Mouse (Mus musculus) cerebellum, adult 9-10 months (tissue): ENCODE measurements at regions not wholly inside any gene's neighbourhood (a gene's known extent, or its start where the extent isn't known, plus 50 kb on each side); places are given as distances from the start of the nearest gene placed in this dataset.
A peak's percentile ranks its signal among the peaks of the same experiment; 100 is the strongest.
"Not testable (repeated sequence)": the region's sequence is repeated elsewhere in the genome, so short reads cannot be mapped to it uniquely, and the experiment has no call there.

Experiments used
- DNase-seq: peaks from one replicate; pipeline ENCODE4 v3.0.0; 2022

- DNase-seq, result no peak
These were observed 176.6 kb downstream of the Cartpt start for GRCm38 (mm10) chr13:99724245-99724644.

DNA sequence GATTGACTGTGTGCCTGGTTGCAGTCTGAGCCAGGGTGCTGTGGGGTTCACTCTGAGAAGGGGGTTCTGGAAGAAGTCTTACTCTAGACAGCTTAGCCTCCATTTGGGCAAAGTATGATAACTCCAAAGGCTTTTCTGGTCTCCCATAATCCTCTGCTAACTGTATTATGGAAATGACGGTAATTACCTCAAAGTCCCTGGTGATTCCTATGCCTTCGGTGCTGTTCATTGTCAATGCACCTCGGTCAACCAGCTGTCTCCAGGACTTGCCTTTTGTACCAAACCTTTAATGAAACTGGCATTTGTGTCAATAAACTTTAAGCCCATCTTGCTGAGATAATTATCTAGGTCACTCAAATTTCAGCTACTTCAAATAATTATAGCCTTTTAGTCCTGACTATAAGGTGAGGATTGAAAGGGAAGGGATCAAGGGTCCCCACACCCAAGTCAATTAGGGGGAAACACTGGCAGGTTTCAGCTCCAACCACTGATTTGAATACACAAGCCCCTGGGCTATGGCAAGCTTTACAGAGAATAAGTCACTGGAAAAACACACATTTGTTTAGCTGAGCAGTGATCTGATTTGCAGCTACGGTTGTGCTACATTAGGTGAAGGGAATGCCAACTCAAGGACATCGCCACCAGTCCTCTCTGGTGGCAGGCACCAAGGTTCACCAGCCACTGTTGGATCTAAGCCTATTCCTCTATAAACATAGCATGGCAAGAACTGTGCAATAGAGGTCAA, 177.5 kb downstream of the Cartpt start:
- DNase-seq, result no peak

- DNase-seq, result no peak
These were observed 180.3 kb downstream of the Cartpt start for GRCm38 (mm10) chr13:99720566-99720965.

DNA sequence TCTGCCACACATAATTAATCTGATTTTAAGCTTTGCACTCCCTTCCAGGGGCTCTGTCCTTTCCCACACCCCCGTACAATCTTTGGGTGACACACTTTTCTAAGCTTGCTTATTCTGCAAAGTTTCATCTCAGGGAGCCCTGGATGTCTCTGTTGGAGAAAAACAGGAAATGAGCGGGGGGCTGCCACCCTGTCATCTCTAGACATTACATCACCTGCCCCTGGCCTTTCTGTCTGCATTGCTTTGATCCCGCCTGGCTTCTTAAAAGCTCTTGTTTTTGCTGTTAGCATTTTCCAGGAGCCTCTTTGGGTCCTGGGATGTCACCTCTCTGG, 180.2 kb upstream of the Map1b start:
- DNase-seq, result no peak

DNA sequence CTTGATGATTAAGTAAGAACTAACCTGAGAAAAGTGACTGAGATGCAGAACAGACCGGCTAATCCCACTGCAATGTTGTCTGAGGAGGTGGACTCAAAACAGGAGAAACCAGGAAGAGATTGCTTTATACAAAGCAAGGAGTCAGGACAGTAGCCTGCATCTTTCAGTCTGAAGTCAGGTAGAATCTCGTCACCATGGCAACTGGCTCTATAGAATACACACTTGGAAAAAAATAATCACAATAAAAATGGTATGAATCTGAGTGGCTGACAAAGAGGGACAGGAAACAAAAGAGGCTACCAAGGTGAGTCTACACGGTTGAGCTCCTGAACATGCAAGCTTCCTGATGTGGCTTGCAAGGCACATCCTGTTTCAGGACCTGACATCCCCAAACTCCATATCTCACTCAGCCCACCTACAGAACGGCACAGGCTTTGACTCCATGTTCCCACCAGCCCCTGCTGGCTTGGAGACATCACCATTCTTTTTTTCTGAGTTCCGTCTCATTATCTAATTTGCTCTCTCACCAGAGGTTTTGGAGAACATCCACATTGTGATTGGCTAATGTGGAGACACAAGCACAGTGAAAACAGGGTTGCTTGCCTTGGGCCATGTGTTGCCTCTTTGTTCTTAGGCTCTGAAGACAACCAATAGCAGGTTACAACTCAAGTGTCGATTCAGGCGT, 179.7 kb upstream of the Map1b start:
- DNase-seq, result no peak

GRCm38 (mm10) chr13:99679934-99680333, 163.6 kb upstream of the Map1b start:
- no peak for DNase-seq

DNA sequence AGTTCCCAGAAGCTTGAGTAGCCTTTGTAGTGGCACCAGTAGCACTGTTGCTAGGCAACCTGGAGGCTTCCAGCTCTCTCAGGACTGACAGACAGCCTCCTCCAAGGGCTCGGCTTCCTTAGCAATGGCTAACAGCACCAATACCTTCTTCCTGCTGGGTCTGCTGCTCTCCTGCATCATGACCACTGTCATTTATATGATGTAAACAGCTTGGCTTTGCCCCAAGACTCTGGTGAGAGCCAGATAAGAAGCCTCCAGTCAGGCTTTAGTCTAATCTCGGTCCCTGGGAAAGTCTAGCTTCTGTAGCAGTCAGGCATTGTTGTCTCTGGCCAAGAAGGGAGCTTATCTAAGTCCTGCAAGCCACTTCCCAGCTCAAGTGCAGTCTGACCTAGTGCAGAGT, 163.1 kb upstream of the Map1b start:
- DNase-seq, result no peak

- DNase-seq, result peak; percentile 67
These were observed 160.1 kb upstream of the Map1b start for GRCm38 (mm10) chr13:99676393-99676792.

- DNase-seq, result peak; percentile 87
These were observed 159.6 kb upstream of the Map1b start for GRCm38 (mm10) chr13:99675951-99676350.

DNA sequence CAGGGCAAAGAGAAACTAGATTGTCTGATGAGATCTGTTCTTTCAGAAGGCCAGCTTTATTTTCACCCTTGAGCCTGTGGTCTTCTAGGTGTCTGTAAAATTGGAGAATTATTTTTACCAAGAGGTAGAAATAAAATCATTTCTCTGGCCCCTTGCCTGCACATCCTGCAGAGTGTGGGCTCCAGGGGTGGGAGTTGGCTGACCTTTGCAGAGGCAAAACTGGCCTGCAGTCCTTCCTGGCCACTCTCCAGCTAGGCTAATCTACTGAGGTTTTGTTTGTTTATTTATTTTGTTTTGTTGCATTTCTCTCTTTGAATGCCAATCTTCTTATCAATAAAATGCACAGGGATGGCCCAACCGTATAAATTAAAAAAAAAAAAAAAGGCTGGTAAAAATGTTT, 156.4 kb upstream of the Map1b start:
- DNase-seq, result peak; percentile 47

DNA sequence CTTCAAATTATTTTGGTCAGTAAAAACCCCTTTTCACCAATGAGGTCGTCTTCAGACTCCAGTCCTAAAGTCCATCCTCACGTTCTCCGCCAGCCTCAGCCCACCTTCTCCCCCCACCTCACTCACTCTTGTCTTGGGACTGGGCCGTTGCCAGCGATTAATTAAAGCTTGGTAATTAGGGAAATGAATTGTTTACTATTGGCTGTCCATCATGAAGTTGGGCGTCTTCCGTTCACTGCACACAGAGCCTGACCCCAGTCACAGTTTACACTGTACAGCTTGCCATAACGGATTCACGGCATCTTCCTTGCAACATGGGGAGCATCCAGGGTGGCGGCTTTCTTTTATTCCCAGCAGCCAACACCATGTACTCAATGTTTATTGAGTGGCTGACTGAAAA, 155.4 kb upstream of the Map1b start:
- DNase-seq, result no peak

- DNase-seq, result no peak
These were observed 153.7 kb upstream of the Map1b start for GRCm38 (mm10) chr13:99669987-99670534.

GRCm38 (mm10) chr13:99668613-99669012, 152.3 kb upstream of the Map1b start:
- DNase-seq, result no peak

GRCm38 (mm10) chr13:99666086-99666485, 149.7 kb upstream of the Map1b start:
- DNase-seq, result no peak

GRCm38 (mm10) chr13:99663422-99663821, 147.1 kb upstream of the Map1b start:
- DNase-seq, result not testable (repeated sequence)

DNA sequence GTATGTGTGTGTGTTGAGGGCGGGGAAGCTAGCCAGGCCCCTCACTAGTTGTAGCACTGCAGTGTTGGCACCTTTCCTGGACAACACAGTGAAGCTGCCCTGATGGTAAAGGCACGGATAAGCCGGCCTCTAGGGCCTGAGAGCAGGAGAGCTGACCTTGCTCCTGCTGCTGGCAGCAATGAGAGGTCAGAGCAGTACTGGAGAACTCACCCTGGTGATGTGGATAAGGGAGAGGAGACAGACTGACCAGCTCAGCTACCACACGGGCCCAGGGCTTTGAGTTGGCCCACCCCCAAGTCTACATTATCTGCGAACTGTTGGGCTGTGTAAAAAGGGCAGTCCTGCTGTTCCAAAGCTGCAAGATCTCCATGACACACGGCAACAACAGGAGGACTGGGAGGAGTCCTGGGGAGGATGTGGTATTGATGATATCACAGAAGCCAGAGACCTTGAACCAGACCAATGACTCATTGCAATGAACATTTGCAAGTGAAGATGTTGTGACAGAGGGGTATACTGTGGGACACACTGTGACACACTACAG, 131.4 kb upstream of the Map1b start:
- no peak for DNase-seq

DNA sequence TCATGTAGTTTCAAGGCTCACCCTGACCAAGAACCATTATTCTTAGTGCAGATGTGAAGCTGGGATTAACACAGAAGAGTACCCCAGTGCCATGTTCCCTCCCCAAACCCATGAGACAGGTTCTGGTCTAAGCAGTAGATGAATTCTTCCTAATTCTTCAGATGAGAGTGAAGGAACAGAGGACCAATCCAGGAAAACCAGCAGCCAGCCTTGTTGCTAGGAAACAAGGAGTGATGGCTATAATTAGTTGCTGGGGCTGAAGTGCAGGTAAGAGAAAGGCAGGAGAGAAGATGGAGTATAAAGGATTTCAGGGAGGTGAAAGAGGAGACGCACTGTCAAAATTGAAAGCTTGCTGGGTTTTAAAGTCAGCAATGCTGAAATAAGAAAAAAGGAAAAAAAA, 128.4 kb upstream of the Map1b start:
- no peak for DNase-seq

GRCm38 (mm10) chr13:99642811-99643210, 126.5 kb upstream of the Map1b start:
- no peak for DNase-seq

DNA sequence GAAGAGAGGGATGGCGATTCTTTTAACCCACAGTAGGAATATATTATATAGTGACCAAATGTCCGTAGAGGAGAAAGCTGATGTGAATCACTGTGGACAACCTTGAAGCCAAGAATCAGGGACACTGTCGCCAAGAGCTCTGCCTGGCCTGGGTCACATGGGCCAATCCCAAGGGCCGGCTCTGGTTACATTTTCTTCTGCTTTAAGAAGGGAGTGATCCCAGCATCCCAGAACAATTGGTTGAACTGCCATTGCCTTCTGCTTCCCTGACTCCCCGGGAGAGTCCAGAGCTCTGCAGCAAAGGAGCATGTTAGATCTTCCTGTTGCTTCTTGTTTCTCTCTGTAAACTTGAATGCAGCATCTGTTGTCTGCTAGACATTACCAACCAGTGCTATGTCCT, 126.0 kb upstream of the Map1b start:
- DNase-seq, result peak; percentile 65

- peak; percentile 92 for DNase-seq
These were observed 125.2 kb upstream of the Map1b start for GRCm38 (mm10) chr13:99641386-99642165.

- DNase-seq, result no peak
These were observed 116.4 kb upstream of the Map1b start for GRCm38 (mm10) chr13:99632706-99633105.

DNA sequence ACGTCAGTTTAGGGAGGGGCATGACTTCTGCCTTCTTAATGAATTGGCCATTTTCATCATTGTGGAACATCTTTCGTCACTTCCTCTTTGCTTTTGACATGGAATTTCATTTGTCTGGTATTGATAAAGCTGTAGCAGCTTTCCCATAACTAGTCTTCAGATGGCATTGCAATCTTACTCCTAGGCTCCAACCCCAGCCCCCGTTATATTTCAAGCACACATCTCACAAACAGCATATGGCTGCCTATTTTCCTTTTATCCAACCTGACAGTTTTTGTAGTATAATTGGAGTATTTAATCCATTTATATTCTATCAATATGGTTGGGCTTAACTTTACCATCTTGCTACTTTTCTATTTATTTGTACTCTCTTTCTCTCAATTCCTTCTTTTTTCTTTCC, 114.5 kb upstream of the Map1b start:
- DNase-seq, result no peak

GRCm38 (mm10) chr13:99630356-99630755, 114.0 kb upstream of the Map1b start:
- no peak for DNase-seq
